Mouse (Mus musculus): Measurements from ENCODE around the gene Fhod1.

DNA sequence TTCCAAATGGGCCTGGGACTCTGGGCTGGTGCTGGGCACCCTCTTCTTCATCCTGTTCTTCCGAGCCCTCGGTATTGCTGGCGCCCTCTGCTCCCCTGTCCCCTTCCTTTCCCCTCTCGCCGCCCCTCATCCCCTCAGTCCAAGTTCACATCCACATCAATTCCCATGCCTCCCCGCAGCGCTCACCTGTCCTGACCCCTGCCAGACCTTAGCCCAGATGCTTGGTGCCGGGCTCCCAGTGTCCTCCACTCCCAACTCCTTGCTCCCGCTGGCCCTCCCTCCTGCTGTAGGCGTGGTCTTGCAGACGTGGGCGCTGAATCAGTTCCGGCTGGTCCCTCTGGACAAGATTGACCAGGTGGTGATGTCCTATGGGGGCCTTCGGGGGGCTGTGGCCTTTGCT, 8.9 kb upstream of the Fhod1 start:
- no peak for TF ChIP-seq CTCF (IDR thresholded peaks at IDR 0.05; ENCODE audit: borderline replicate concordance, control insufficient read depth, extremely low read depth, insufficient read depth, low read length, poor library complexity)
- no peak for TF ChIP-seq POLR2A (IDR thresholded peaks at IDR 0.05; ENCODE audit: control insufficient read depth, extremely low read depth, insufficient read depth, low read length, poor library complexity)

All from thymus, adult 2 months (tissue).